In genomic region chr9:109081749-109082123, GRCm38 (mm10) we compare ENCODE assay signal across 8 mouse cellular contexts. TPM values are rescaled to one million over a fixed set of nuclear protein-coding genes. Genes with fewer than 3 reads are reported as not detected.
DNase-seq lines count a peak whose midpoint lies in the region; ATAC-seq and TF ChIP-seq lines count a peak whose summit lies in the region.

No protein-coding gene starts in this region.

- DNase-seq in heart, embryonic 10.5 days (ENCODE audit: low spot score): no peak
- no peak for DNase-seq in heart, adult 18-20 months
- DNase-seq in CH12.LX (ENCODE audit: extremely low read depth): no peak
- no peak for DNase-seq in cerebellum, adult 9-11 months
- no peak for DNase-seq in layer of hippocampus, postnatal 14 days (ENCODE audit: low spot score in 2 of 2)
- no peak for DNase-seq in spleen, postnatal 36 days (ENCODE audit: low spot score in 2 of 2)

- H3K27ac ChIP-seq in heart, embryonic 10.5 days: peak overlapping the region; percentile 94
- H3K27ac ChIP-seq in CH12.LX (ENCODE audit: insufficient read depth, low read depth): no peak overlapping the region
- peak overlapping the region; percentile 72; the same call in 1 of the 2 replicates for H3K27ac ChIP-seq in forebrain, embryonic 16.5 days (ENCODE audit: low read length)
- peak overlapping the region; percentile 53 for H3K27ac ChIP-seq in liver, embryonic 16.5 days (ENCODE audit: low read length)

- no peak for TF ChIP-seq EP300 in CH12.LX (IDR thresholded peaks at IDR 0.05; ENCODE audit: low read length)

- ATAC-seq in forebrain, embryonic 16.5 days: peak; percentile 19
- ATAC-seq in liver, embryonic 16.5 days (ENCODE audit: low read depth): peak; percentile 1; the same call in 1 of the 2 replicates

- dilution Hi-C loops in CH12.LX (cut with MboI; ENCODE audit: extremely low pct_ligation_motif_present, extremely low pct_unique_long_range_greater_than_20kb, low sequenced_read_pairs): no loop called here

- H3K79me2 ChIP-seq in CH12.LX (replicated peaks; ENCODE audit: control insufficient read depth, extremely low read depth, insufficient read depth, poor library complexity, severe bottlenecking): peaks cover 27% of the 10 kb centered on the region

- H3K9me3 ChIP-seq in heart, embryonic 10.5 days: no peaks in the 10 kb centered on the region
- H3K9me3 ChIP-seq in CH12.LX (replicated peaks; ENCODE audit: low read length): no peaks in the 10 kb centered on the region
- no peaks in the 10 kb centered on the region for H3K9me3 ChIP-seq in forebrain, embryonic 16.5 days (ENCODE audit: control insufficient read depth, low read length)
- H3K9me3 ChIP-seq in liver, embryonic 16.5 days (replicated peaks; ENCODE audit: control insufficient read depth, low read length): no peaks in the 10 kb centered on the region

- peak overlapping the region; percentile 79; the same call in 1 of the 2 replicates for H3K4me2 ChIP-seq in CH12.LX (ENCODE audit: insufficient read depth, low read depth, poor library complexity, severe bottlenecking)
- H3K4me2 ChIP-seq in forebrain, embryonic 16.5 days (ENCODE audit: low read length): peak overlapping the region; percentile 86
- peak overlapping the region; percentile 76 for H3K4me2 ChIP-seq in liver, embryonic 16.5 days (ENCODE audit: low read depth, low read length)

- TF ChIP-seq RAD21 in CH12.LX (IDR thresholded peaks at IDR 0.05; ENCODE audit: low read depth, low read length): no peak

- no peak for TF ChIP-seq CTCF in CH12.LX (conservative IDR thresholded peaks at IDR 0.05 in 1 of 2, IDR thresholded peaks at IDR 0.05 in 1 of 2; ENCODE audit: low read depth in 2 of 2, low read length in 2 of 2)

- WGBS in heart, embryonic 10.5 days: 7% methylated on average over 11 of the region's 11 CpGs
- 5% methylated on average over 11 of the region's 11 CpGs for WGBS in forebrain, embryonic 16.5 days
- WGBS in liver, embryonic 16.5 days (ENCODE audit: insufficient replicate concordance): 2% methylated on average over 11 of the region's 11 CpGs

- peaks cover 21% of the 10 kb centered on the region for H3K36me3 ChIP-seq in heart, embryonic 10.5 days
- peaks cover 9 to 39% of the 10 kb centered on the region in 2 experiments for H3K36me3 ChIP-seq in CH12.LX (replicated peaks in 1 of 2; ENCODE audit: control insufficient read depth in 1 of 2, insufficient read depth in 1 of 2, low read length in 1 of 2)
- peaks cover 4% of the 10 kb centered on the region; the same call in 1 of the 2 replicates for H3K36me3 ChIP-seq in forebrain, embryonic 16.5 days (ENCODE audit: control insufficient read depth, insufficient read depth)
- H3K36me3 ChIP-seq in liver, embryonic 16.5 days (ENCODE audit: control insufficient read depth, insufficient read depth): 0 out of 2 replicates have a peak, but pooled peaks cover 5% of the 10 kb centered on the region

- TF ChIP-seq POLR2A in CH12.LX (IDR thresholded peaks at IDR 0.05; ENCODE audit: low read depth, low read length): no peak

- in situ Hi-C loops in CH12.LX (cut with MboI; ENCODE audit: low pct_ligation_motif_present, low pct_unique_long_range_greater_than_20kb, low sequenced_read_pairs): loop anchor here (5.0 kb wide), 1 partner anchor 36 kb away; no protein-coding TSS in a partner anchor

- peak overlapping the region; percentile 91 for H3K4me3 ChIP-seq in heart, embryonic 10.5 days
- peak overlapping the region; percentile 82 to 86 (median 84) for H3K4me3 ChIP-seq in CH12.LX (replicated peaks in 1 of 3; ENCODE audit: low read depth in 2 of 3, low read length in 2 of 3, poor library complexity in 1 of 3)
- peak overlapping the region; percentile 75 for H3K4me3 ChIP-seq in forebrain, embryonic 16.5 days (replicated peaks; ENCODE audit: low read length)
- H3K4me3 ChIP-seq in liver, embryonic 16.5 days (ENCODE audit: low read depth, low read length): peak overlapping the region; percentile 83

- H3K27me3 ChIP-seq in heart, embryonic 10.5 days (ENCODE audit: insufficient read depth, poor library complexity, severe bottlenecking): no peaks in the 10 kb centered on the region
- H3K27me3 ChIP-seq in CH12.LX (replicated peaks): no peaks in the 10 kb centered on the region
- no peaks in the 10 kb centered on the region for H3K27me3 ChIP-seq in forebrain, embryonic 16.5 days (replicated peaks; ENCODE audit: control insufficient read depth, insufficient read depth, low read length)
- H3K27me3 ChIP-seq in liver, embryonic 16.5 days (ENCODE audit: control insufficient read depth, insufficient read depth, low read depth, low read length): no peaks in the 10 kb centered on the region

- peak overlapping the region; percentile 87 for H3K9ac ChIP-seq in CH12.LX (ENCODE audit: insufficient read depth, low read depth)
- peak overlapping the region; percentile 79 for H3K9ac ChIP-seq in forebrain, embryonic 16.5 days (replicated peaks; ENCODE audit: low read depth, low read length)
- H3K9ac ChIP-seq in liver, embryonic 16.5 days (ENCODE audit: low read depth, low read length): peak overlapping the region; percentile 86

- peaks cover 22% of the 10 kb centered on the region for H3K4me1 ChIP-seq in heart, embryonic 10.5 days
- peaks cover 2 to 31% of the 10 kb centered on the region in 2 experiments; a peak in 3 of 4 replicates for H3K4me1 ChIP-seq in CH12.LX (ENCODE audit: control insufficient read depth in 1 of 2, insufficient read depth in 2 of 2)
- peaks cover 20% of the 10 kb centered on the region for H3K4me1 ChIP-seq in forebrain, embryonic 16.5 days (replicated peaks; ENCODE audit: control insufficient read depth, insufficient read depth, low read length)
- H3K4me1 ChIP-seq in liver, embryonic 16.5 days (ENCODE audit: control insufficient read depth, low read depth, low read length): peaks cover 21% of the 10 kb centered on the region

TF ChIP-seq in CH12.LX, 34 proteins besides CTCF, POLR2A, EP300 and RAD21 (continues in another document):
- TF ChIP-seq NRF1 (IDR thresholded peaks at IDR 0.05; ENCODE audit: low read depth, low read length): no peak
- TF ChIP-seq MAX (IDR thresholded peaks at IDR 0.05; ENCODE audit: low read length): no peak
- no peak for TF ChIP-seq GABPA (IDR thresholded peaks at IDR 0.05; ENCODE audit: insufficient replicate concordance, low read depth, low read length)
- TF ChIP-seq TCF12 (IDR thresholded peaks at IDR 0.05; ENCODE audit: low read depth, low read length): no peak
- TF ChIP-seq JUN (IDR thresholded peaks at IDR 0.05; ENCODE audit: insufficient read depth, low read depth, low read length): no peak
- no peak for TF ChIP-seq PAX5 (IDR thresholded peaks at IDR 0.05; ENCODE audit: low read length)
- TF ChIP-seq ZMIZ1 (IDR thresholded peaks at IDR 0.05; ENCODE audit: low read depth, low read length): no peak
- no peak for TF ChIP-seq MEF2A (IDR thresholded peaks at IDR 0.05; ENCODE audit: borderline replicate concordance, low read depth, low read length)

RNA-seq across cellular contexts. Expression of gene Ccdc51, which starts 0.6 kb away (rescaled TPM):
- polyA plus RNA-seq in heart, embryonic 10.5 days (2016; fragmentation: Nextera tagmentation; extraction: Ambion mirVana): 19.1 and 19.7 TPM in 2 replicates
- 10 to 100 TPM; 11.4 to 14.3 TPM for total RNA-seq in heart, adult 18-20 months (2021)
- total RNA-seq in CH12.LX (2012; rRNA removed) (18.2 TPM in 2 replicates), CH12.LX (2014; rRNA removed) (15.9 and 16.2 TPM in 2 replicates)
- polyA plus RNA-seq in CH12.LX (2012; ENCODE audit: insufficient read length, low read depth): 7.6 and 8.6 TPM in 2 replicates
- 16.9 and 17.5 TPM in 2 replicates for polyA plus RNA-seq in forebrain, embryonic 16.5 days (2015; fragmentation: Nextera tagmentation; extraction: Ambion mirVana)
- polyA plus RNA-seq in liver, embryonic 16.5 days (2015; fragmentation: Nextera tagmentation; extraction: Ambion mirVana): 10.0 and 11.9 TPM in 2 replicates
- total RNA-seq in layer of hippocampus, postnatal 14 days (2021): 1 to 10 TPM; 7.4 to 9.4 TPM

RNA-seq across cellular contexts. Expression of gene Tma7, which starts 0.7 kb away (rescaled TPM):
- 734 and 774 TPM in 2 replicates for polyA plus RNA-seq in heart, embryonic 10.5 days (2016; fragmentation: Nextera tagmentation; extraction: Ambion mirVana)
- total RNA-seq in heart, adult 18-20 months (2021): 100 to 1,000 TPM; 214 to 228 TPM
- total RNA-seq in CH12.LX (2012; rRNA removed) (255 and 369 TPM in 2 replicates), CH12.LX (2014; rRNA removed) (336 and 356 TPM in 2 replicates)
- 494 and 529 TPM in 2 replicates for polyA plus RNA-seq in CH12.LX (2012; ENCODE audit: insufficient read length, low read depth)
- polyA plus RNA-seq in forebrain, embryonic 16.5 days (2015; fragmentation: Nextera tagmentation; extraction: Ambion mirVana): 505 and 526 TPM in 2 replicates
- 259 and 313 TPM in 2 replicates for polyA plus RNA-seq in liver, embryonic 16.5 days (2015; fragmentation: Nextera tagmentation; extraction: Ambion mirVana)
- 100 to 1,000 TPM; 304 to 316 TPM for total RNA-seq in layer of hippocampus, postnatal 14 days (2021)

RNA-seq across cellular contexts. Expression of gene Atrip, which starts 7.8 kb away (rescaled TPM):
- polyA plus RNA-seq in heart, embryonic 10.5 days (2016; fragmentation: Nextera tagmentation; extraction: Ambion mirVana): 20.6 and 26.8 TPM in 2 replicates
- 1 to 10 TPM; 8.1 to 9.8 TPM for total RNA-seq in heart, adult 18-20 months (2021)
- 18.0 and 19.3 TPM in 2 replicates for total RNA-seq in CH12.LX (2012; rRNA removed)
- 16.2 and 17.6 TPM in 2 replicates for total RNA-seq in CH12.LX (2014; rRNA removed)
- polyA plus RNA-seq in CH12.LX (2012; ENCODE audit: insufficient read length, low read depth): 21.3 and 24.1 TPM in 2 replicates
- 36.0 and 38.3 TPM in 2 replicates for polyA plus RNA-seq in forebrain, embryonic 16.5 days (2015; fragmentation: Nextera tagmentation; extraction: Ambion mirVana)
- 8.5 and 8.8 TPM in 2 replicates for polyA plus RNA-seq in liver, embryonic 16.5 days (2015; fragmentation: Nextera tagmentation; extraction: Ambion mirVana)
- total RNA-seq in layer of hippocampus, postnatal 14 days (2021): 10 to 100 TPM; 27.3 to 31.7 TPM

RNA-seq across cellular contexts. Expression of gene Plxnb1, which starts 13.5 kb away (rescaled TPM):
- polyA plus RNA-seq in heart, embryonic 10.5 days (2016; fragmentation: Nextera tagmentation; extraction: Ambion mirVana): 11.5 and 14.2 TPM in 2 replicates
- total RNA-seq in heart, adult 18-20 months (2021): 10 to 100 TPM; 21.1 to 21.5 TPM
- total RNA-seq in CH12.LX (2012; rRNA removed) (under 0.01 TPM in 1 of 2 replicates, not detected in the other), CH12.LX (2014; rRNA removed) (not detected in 2 replicates)
- not detected in 2 replicates for polyA plus RNA-seq in CH12.LX (2012; ENCODE audit: insufficient read length, low read depth)
- 18.6 and 22.1 TPM in 2 replicates for polyA plus RNA-seq in forebrain, embryonic 16.5 days (2015; fragmentation: Nextera tagmentation; extraction: Ambion mirVana)
- polyA plus RNA-seq in liver, embryonic 16.5 days (2015; fragmentation: Nextera tagmentation; extraction: Ambion mirVana): 4.9 and 6.3 TPM in 2 replicates
- total RNA-seq in layer of hippocampus, postnatal 14 days (2021): 10 to 100 TPM; 90.5 to 91.9 TPM

RNA-seq across cellular contexts. Expression of gene Trex1, which starts 22.2 kb away (rescaled TPM):
- 8.2 and 8.9 TPM in 2 replicates for polyA plus RNA-seq in heart, embryonic 10.5 days (2016; fragmentation: Nextera tagmentation; extraction: Ambion mirVana)
- 10 to 100 TPM; 13.6 to 17.2 TPM for total RNA-seq in heart, adult 18-20 months (2021)
- total RNA-seq in CH12.LX (2012; rRNA removed): 20.8 and 31.5 TPM in 2 replicates
- total RNA-seq in CH12.LX (2014; rRNA removed): 20.1 and 21.1 TPM in 2 replicates
- 15.8 and 22.9 TPM in 2 replicates for polyA plus RNA-seq in CH12.LX (2012; ENCODE audit: insufficient read length, low read depth)
- 16.1 and 17.9 TPM in 2 replicates for polyA plus RNA-seq in forebrain, embryonic 16.5 days (2015; fragmentation: Nextera tagmentation; extraction: Ambion mirVana)
- polyA plus RNA-seq in liver, embryonic 16.5 days (2015; fragmentation: Nextera tagmentation; extraction: Ambion mirVana): 7.4 and 8.8 TPM in 2 replicates
- total RNA-seq in layer of hippocampus, postnatal 14 days (2021): 10 to 100 TPM in 1 of 2 experiments, 1 to 10 TPM in 1; 9.9 to 10.8 TPM
